Mouse (Mus musculus) lung, postnatal 0 days (tissue): ENCODE measurements around the gene Jmjd7. TPM values are rescaled to one million over a fixed set of nuclear protein-coding genes. Genes with fewer than 3 reads are reported as not detected.

Experiments used
- ATAC-seq: fragments of 200-750 bp; cut with Nextera tagmentation; 2 replicates; pipeline ENCODE4 v1.8.0; 2017; ENCODE audit warnings: moderate library complexity
- DNase-seq: peaks from one replicate; pipeline ENCODE4 v3.0.0-alpha.2; 2016; ENCODE audit warnings: low spot score
- H3K27ac ChIP-seq: fragments of 300-500 bp; sonication (generic); 2 replicates; pipeline ENCODE4 v1.5.1; 2014; ENCODE audit warnings: antibody characterized with exemption, mild to moderate bottlenecking, low read length, mixed read lengths
- H3K27me3 ChIP-seq: fragments of 300-500 bp; sonication (generic); replicated peaks from 2 replicates; pipeline ENCODE4 v1.6.1; 2014; ENCODE audit warnings: low read length, mixed read lengths; ENCODE audit not compliant: insufficient read depth
- H3K36me3 ChIP-seq: fragments of 300-500 bp; sonication (generic); 2 replicates; pipeline ENCODE4 v1.6.1; 2014; ENCODE audit warnings: low read length, mixed read lengths; ENCODE audit not compliant: insufficient read depth
- H3K4me1 ChIP-seq: fragments of 300-500 bp; sonication (generic); 2 replicates; pipeline ENCODE4 v1.6.1; 2014; ENCODE audit warnings: antibody characterized with exemption, low read depth, low read length, mixed read lengths; ENCODE audit not compliant: insufficient read depth
- H3K4me2 ChIP-seq: fragments of 300-500 bp; sonication (generic); replicated peaks from 2 replicates; pipeline ENCODE4 v1.6.1; 2014; ENCODE audit warnings: low read depth, mild to moderate bottlenecking, low read length, moderate library complexity, mixed read lengths
- H3K4me3 ChIP-seq: fragments of 300-500 bp; sonication (generic); 2 replicates; pipeline ENCODE4 v1.5.1; 2014; ENCODE audit warnings: low read depth, low read length
- H3K9ac ChIP-seq: fragments of 300-500 bp; sonication (generic); replicated peaks from 2 replicates; pipeline ENCODE4 v1.6.1; 2014; ENCODE audit warnings: low read depth, mild to moderate bottlenecking
- H3K9me3 ChIP-seq: fragments of 300-500 bp; sonication (generic); 2 replicates; pipeline ENCODE4 v1.6.1; 2016; ENCODE audit warnings: low read length, mixed read lengths
- CTCF ChIP-seq: IDR thresholded peaks from 2 replicates; pipeline ENCODE4 v1.5.1; 2016; ENCODE audit warnings: antibody characterized with exemption, mild to moderate bottlenecking
- EP300 ChIP-seq: IDR thresholded peaks from 2 replicates; pipeline ENCODE4 v1.6.1; 2016; ENCODE audit warnings: antibody characterized with exemption, mild to moderate bottlenecking, control low read depth
- WGBS: fragments of 180-500 bp; shearing (Covaris S2); extraction: QIAGEN DNeasy Blood & Tissue Kit; methylation state at CpG from one replicate; pipeline ENCODE4 v1.1.7; 2014; 5-methylcytosine and 5-hydroxymethylcytosine counted together
- polyA plus RNA-seq: library from polyadenylated mRNA; unstranded; fragments of >200 nt; fragmentation: Nextera tagmentation; extraction: Ambion mirVana; gene quantifications from 2 replicates; pipeline ENCODE4 v1.2.1, GENCODE M21; 2015

Gene Jmjd7
- polyA plus RNA-seq, 1 experiment from 2014 or later, result 22.6 TPM

DNA sequence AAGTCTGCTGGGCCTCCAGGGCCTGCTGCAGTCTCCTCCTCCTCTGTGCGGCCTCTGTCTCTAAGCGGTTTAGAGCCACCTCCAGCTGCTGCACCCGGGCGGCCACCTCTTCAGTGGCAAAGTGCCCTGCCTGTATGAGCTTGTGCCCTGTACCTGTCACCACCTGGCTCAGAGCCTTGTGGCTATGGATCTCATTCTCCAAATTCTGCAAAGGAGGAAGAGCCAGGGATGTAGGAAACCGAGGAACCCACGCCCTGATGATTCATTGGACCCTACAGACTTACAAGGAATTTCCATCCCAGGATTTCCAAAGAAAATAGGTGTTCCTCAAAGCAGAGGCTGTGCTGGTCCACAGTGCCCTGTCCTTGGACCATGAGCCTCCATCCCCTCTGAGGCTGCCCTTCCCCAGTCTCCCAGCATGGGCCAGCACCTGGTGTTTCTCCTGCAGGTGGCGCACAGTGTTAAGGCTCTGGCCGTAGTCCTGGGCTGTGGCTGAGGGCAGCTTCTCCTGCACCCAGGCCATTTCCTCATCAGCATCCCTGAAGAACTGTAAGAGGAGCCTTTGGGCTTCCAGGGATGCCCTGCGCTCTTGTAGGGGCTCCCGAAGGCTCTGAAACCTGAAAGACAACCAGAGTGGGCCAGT, 22.5 kb downstream of the Jmjd7 start:
- H3K27ac ChIP-seq, result no peak overlapping the region
- DNase-seq, result peak; percentile 57
- H3K4me1 ChIP-seq, result no peaks in the 10 kb centered on the region; the same call in 1 of the 2 replicates
- H3K27me3 ChIP-seq, result no peaks in the 10 kb centered on the region
- WGBS, result 63% methylated on average over 10 of the region's 10 CpGs
- no peak overlapping the region for H3K4me3 ChIP-seq
- ATAC-seq, result peak; percentile 76
- no peaks in the 10 kb centered on the region for H3K9me3 ChIP-seq
- no peaks in the 10 kb centered on the region for H3K36me3 ChIP-seq
- no peak overlapping the region for H3K4me2 ChIP-seq
- no peak for TF ChIP-seq EP300
- peak; percentile 83 for TF ChIP-seq CTCF
- H3K9ac ChIP-seq, result no peak overlapping the region

DNA sequence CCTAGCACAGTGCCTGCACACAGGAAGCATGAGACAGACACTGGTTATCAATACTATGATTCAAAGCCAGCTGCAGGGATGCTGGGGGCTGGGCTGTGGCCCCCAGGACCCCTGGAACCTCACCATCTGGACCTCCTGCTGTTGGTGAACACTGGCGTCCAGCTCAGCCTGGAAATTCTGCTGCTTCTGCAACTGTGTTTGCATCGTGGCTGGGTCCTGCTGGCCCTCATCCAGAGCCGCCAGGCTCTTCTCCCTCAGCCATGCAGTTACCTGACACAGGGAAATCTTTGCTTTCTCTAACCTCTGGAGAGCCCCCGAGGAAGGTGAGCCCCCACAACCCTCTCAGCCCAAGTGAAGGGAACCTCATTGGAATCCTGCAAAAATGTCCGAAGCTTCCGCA, 24.1 kb downstream of the Jmjd7 start:
- H3K9me3 ChIP-seq, result no peaks in the 10 kb centered on the region
- TF ChIP-seq CTCF (no peak), EP300 (no peak)
- H3K9ac ChIP-seq, result no peak overlapping the region
- H3K27me3 ChIP-seq, result no peaks in the 10 kb centered on the region
- no peak overlapping the region for H3K4me2 ChIP-seq
- no peak overlapping the region for H3K27ac ChIP-seq
- no peaks in the 10 kb centered on the region; the same call in 1 of the 2 replicates for H3K4me1 ChIP-seq
- ATAC-seq, result no peak
- no peak overlapping the region for H3K4me3 ChIP-seq
- 46% methylated on average over 6 of the region's 6 CpGs for WGBS
- no peaks in the 10 kb centered on the region for H3K36me3 ChIP-seq
- DNase-seq, result no peak

DNA sequence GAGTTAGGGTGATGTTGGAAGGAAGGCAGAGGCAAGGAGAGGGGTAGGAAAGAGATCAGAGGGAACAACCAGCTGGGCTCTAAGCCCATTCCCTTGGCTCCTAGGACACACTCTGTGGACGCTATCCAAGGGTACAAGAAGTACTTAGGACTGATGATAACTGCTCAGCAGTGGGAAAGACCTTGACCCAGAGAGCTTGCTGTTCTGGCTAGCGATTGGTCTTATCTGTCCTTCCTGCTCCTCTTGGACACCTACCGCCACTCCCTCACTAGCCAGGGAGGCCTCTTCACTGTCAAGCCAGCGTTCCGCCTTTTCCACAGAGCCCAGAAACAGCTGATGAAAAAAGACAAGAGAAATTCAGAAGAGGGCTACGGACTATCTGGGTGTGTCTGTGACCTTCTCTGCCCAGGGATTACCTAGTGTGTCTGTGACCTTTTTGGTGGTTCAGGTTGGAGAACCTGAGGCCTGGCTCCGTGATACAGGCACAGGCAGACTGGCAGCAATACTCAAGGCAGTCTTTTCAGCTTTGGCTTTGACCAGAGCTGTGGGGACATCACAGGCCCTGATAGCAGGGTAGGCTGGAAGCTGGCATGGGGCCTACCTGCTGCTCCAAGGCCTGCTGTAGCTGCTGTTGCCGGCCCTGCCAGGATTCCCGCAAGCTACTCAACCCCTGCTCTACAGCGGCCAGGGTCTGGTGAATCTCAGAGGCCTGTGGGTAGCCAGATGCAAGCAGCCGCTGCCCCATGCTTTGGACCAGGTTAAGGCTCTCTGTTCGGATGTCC, 27.7 kb downstream of the Jmjd7 start:
- Histone ChIP-seq H3K36me3 (no peaks in the 10 kb centered on the region), H3K4me2 (no peak overlapping the region), H3K4me1 (no peaks in the 10 kb centered on the region; the same call in 1 of the 2 replicates), H3K9ac (no peak overlapping the region), H3K9me3 (no peaks in the 10 kb centered on the region), H3K27me3 (no peaks in the 10 kb centered on the region), H3K4me3 (no peak overlapping the region), H3K27ac (no peak overlapping the region)
- 82% methylated on average over 12 of the region's 12 CpGs for WGBS
- DNase-seq (no peak), ATAC-seq (peak; percentile 24; the same call in 1 of the 2 replicates)
- TF ChIP-seq EP300, result no peak
- no peak for TF ChIP-seq CTCF

DNA sequence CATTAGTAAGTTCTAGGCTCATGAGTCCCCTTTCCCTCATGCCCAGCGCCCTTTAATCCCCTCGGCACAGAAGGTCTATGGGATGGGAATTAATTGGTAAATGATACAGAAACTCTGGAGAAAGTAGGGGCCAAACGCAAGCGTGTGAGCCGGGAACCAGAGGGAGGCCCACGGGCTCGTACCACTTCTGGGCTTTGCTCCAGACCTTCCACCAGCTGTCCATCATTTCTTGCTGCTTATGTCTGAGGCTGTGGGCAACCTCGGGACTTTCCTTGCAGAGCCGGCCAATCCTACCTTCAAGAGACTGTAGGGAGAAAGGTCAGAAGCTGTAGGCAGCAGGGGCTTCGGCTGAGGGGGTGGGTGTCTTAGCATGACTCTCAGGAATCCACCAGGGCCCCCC, 28.6 kb downstream of the Jmjd7 start:
- no peaks in the 10 kb centered on the region for H3K27me3 ChIP-seq
- peaks cover 4% of the 10 kb centered on the region; the same call in 1 of the 2 replicates for H3K4me1 ChIP-seq
- no peaks in the 10 kb centered on the region for H3K36me3 ChIP-seq
- no peak overlapping the region for H3K4me2 ChIP-seq
- H3K9ac ChIP-seq, result no peak overlapping the region
- H3K27ac ChIP-seq, result no peak overlapping the region
- no peak for TF ChIP-seq CTCF
- TF ChIP-seq EP300, result no peak
- no peak overlapping the region for H3K4me3 ChIP-seq
- DNase-seq (no peak), ATAC-seq (no peak)
- no peaks in the 10 kb centered on the region for H3K9me3 ChIP-seq
- 75% methylated on average over 10 of the region's 10 CpGs for WGBS

DNA sequence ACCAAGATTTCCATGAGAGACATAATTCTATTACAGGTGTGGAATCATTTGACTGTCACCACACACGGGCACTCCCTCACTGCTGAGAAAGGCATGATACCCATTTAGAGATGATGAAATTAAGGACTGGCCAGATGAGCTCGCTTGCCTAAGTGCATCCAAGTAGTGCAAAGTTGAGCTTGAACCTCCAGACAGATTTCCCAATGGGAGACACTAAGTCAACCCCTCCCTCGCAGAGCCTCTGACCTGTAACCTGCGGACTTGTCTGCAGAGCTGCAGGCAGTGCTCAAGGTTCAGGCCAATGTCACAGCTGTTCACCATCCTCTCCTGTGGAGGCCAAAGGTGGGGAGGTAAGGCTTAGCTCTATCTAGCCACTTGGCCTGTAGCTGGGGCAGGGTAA, 31.5 kb downstream of the Jmjd7 start:
- H3K9me3 ChIP-seq, result no peaks in the 10 kb centered on the region
- H3K27me3 ChIP-seq, result no peaks in the 10 kb centered on the region
- H3K4me1 ChIP-seq, result peaks cover 7% of the 10 kb centered on the region; the same call in 1 of the 2 replicates
- DNase-seq (no peak), ATAC-seq (no peak)
- WGBS, result 73% methylated on average over 4 of the region's 4 CpGs
- no peak for TF ChIP-seq EP300
- no peak for TF ChIP-seq CTCF
- H3K4me3 ChIP-seq, result no peak overlapping the region
- no peaks in the 10 kb centered on the region for H3K36me3 ChIP-seq
- no peak overlapping the region for H3K4me2 ChIP-seq
- H3K27ac ChIP-seq, result no peak overlapping the region
- no peak overlapping the region for H3K9ac ChIP-seq

DNA sequence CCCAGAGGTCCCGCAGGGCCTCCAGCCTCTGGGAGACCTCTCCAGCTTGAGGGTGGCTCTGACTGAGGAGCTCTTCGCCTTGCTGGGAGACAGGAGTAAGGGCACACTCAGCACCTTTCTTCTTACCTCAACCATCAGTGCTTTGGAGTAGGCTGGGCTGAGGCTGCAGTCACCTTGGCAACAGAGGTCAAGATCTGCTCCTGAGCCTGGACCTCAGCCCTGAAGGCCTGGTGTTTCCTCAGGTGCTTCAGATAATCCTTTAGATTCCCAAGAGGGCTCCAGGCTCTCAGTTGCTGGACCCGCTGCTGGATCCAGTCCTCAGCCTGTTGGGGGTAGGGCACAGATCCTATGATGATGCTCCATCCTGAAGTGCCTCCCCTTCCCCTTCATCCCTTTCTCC, 32.2 kb downstream of the Jmjd7 start:
- no peak overlapping the region for H3K4me3 ChIP-seq
- H3K27ac ChIP-seq, result 0 out of 2 replicates have a peak overlapping the region, but pooled peaks have one; percentile 43
- H3K36me3 ChIP-seq, result no peaks in the 10 kb centered on the region
- peaks cover 7% of the 10 kb centered on the region; the same call in 1 of the 2 replicates for H3K4me1 ChIP-seq
- no peaks in the 10 kb centered on the region for H3K9me3 ChIP-seq
- no peaks in the 10 kb centered on the region for H3K27me3 ChIP-seq
- DNase-seq (peak; percentile 62), ATAC-seq (peak; percentile 61)
- 46% methylated on average over 3 of the region's 3 CpGs for WGBS
- no peak overlapping the region for H3K9ac ChIP-seq
- TF ChIP-seq EP300 (no peak), CTCF (no peak)
- no peak overlapping the region for H3K4me2 ChIP-seq
